8 mouse cellular contexts compared by ENCODE assay signal in the genomic region with DNA sequence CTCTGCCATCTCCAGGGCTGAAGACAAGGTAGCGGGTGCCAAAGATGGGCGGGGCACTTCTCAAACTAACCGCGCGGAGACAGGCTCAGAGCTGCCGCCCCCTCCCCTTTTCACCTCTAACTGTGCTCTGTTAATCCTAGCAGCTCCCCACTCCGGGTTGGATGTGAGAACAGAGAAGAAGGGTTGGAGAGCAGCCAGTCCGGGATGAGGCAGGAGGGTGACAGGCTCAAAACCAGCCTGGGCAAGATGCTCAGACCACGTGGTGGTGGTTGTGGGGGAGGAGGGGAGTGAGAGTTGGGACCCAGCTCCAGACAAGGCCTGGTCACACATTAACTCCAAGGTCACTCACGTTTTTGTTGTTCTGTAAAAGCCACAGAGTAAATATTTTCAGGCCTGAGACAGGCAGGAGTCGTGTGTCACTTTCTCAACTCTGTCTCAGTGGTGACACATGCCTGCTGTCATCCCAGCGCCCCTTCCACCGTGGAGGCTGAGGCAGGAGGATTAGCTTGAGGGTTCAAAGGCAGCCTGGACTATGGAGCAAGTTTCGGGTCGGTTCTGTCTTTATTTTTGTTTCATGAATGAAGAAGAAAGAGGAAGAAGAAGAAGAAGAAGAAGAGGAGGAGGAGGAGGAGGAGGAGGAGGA. TPM values are rescaled to one million over a fixed set of nuclear protein-coding genes. Genes with fewer than 3 reads are reported as not detected.
DNase-seq lines count a peak whose midpoint lies in the region; ATAC-seq lines count a peak whose summit lies in the region.

No protein-coding gene starts in this region.

- H3K27me3 ChIP-seq in heart, embryonic 15.5 days: no peaks in the 10 kb centered on the region
- peaks cover 68% of the 10 kb centered on the region for H3K27me3 ChIP-seq in midbrain, embryonic 12.5 days

- peak overlapping the region; percentile 99 for H3K27ac ChIP-seq in heart, embryonic 15.5 days
- H3K27ac ChIP-seq in midbrain, embryonic 12.5 days (replicated peaks): peak overlapping the region; percentile 84; the same call in 1 of the 2 replicates

- no peaks in the 10 kb centered on the region for H3K9me3 ChIP-seq in heart, embryonic 15.5 days (replicated peaks)
- no peaks in the 10 kb centered on the region for H3K9me3 ChIP-seq in midbrain, embryonic 12.5 days

- H3K4me1 ChIP-seq in heart, embryonic 15.5 days (replicated peaks): peaks cover 56% of the 10 kb centered on the region
- peaks cover 37% of the 10 kb centered on the region for H3K4me1 ChIP-seq in midbrain, embryonic 12.5 days

- H3K4me2 ChIP-seq in heart, embryonic 15.5 days: peak overlapping the region; percentile 79
- peak overlapping the region; percentile 94 for H3K4me2 ChIP-seq in midbrain, embryonic 12.5 days (replicated peaks)

- H3K9ac ChIP-seq in heart, embryonic 15.5 days: 0 out of 2 replicates have a peak overlapping the region, but pooled peaks have one; percentile 10
- no peak overlapping the region for H3K9ac ChIP-seq in midbrain, embryonic 12.5 days (replicated peaks)

- peak overlapping the region; percentile 88 for H3K4me3 ChIP-seq in heart, embryonic 15.5 days
- peak overlapping the region; percentile 74 for H3K4me3 ChIP-seq in midbrain, embryonic 12.5 days

- peak; percentile 39 for DNase-seq in adrenal gland, adult 2 months
- DNase-seq in adrenal gland, postnatal 36 days: no peak
- DNase-seq in B cell, adult 2 months: peak; percentile 36 to 41
- DNase-seq in cerebellum, postnatal 10 days: peak; percentile 78 to 81
- peak; percentile 89 for DNase-seq in kidney, postnatal 14 days
- DNase-seq in testis, postnatal 14 days (ENCODE audit: low spot score): peak; percentile 75

- H3K36me3 ChIP-seq in heart, embryonic 15.5 days: no peaks in the 10 kb centered on the region
- H3K36me3 ChIP-seq in midbrain, embryonic 12.5 days: no peaks in the 10 kb centered on the region

- WGBS in heart, embryonic 15.5 days: 17% methylated on average over 13 of the region's 15 CpGs
- 12% methylated on average over 15 of the region's 15 CpGs for WGBS in midbrain, embryonic 12.5 days

- ATAC-seq in heart, embryonic 15.5 days (replicated peaks; ENCODE audit: insufficient number of reproducible peaks, insufficient read depth, low FRiP score, low read depth): no peak
- peak; percentile 1; the same call in 1 of the 2 replicates for ATAC-seq in midbrain, embryonic 12.5 days (ENCODE audit: low FRiP score, low read depth)

RNA-seq across cellular contexts. Expression of gene Nfic, which starts 23.8 kb away (rescaled TPM):
- 100 to 1,000 TPM in 1 of 2 experiments, 10 to 100 TPM in 1; 80.8 to 126 TPM for total RNA-seq in adrenal gland, adult 2 months (2021)
- polyA plus RNA-seq in adrenal gland, adult 2 months (2012; rRNA removed): 142 and 171 TPM in 2 replicates
- 100 to 1,000 TPM in 1 of 2 experiments, 10 to 100 TPM in 1; 93.2 to 114 TPM for total RNA-seq in adrenal gland, postnatal 36 days (2021)
- polyA plus RNA-seq in heart, embryonic 15.5 days (2015; fragmentation: Nextera tagmentation; extraction: Ambion mirVana): 60.9 and 71.2 TPM in 2 replicates
- 14.7 and 19.7 TPM in 2 replicates for polyA plus RNA-seq in midbrain, embryonic 12.5 days (2016; fragmentation: Nextera tagmentation; extraction: Ambion mirVana)

RNA-seq across cellular contexts. Expression of gene Smim24, which starts 38.8 kb away (rescaled TPM):
- total RNA-seq in adrenal gland, adult 2 months (2021): 1 to 10 TPM; 1.4 to 1.6 TPM
- polyA plus RNA-seq in adrenal gland, adult 2 months (2012; rRNA removed): 4.5 and 5.4 TPM in 2 replicates
- total RNA-seq in adrenal gland, postnatal 36 days (2021): 1 to 10 TPM; 1.2 to 1.6 TPM
- 3.9 and 4.1 TPM in 2 replicates for polyA plus RNA-seq in heart, embryonic 15.5 days (2015; fragmentation: Nextera tagmentation; extraction: Ambion mirVana)
- polyA plus RNA-seq in midbrain, embryonic 12.5 days (2016; fragmentation: Nextera tagmentation; extraction: Ambion mirVana): 2.1 and 2.8 TPM in 2 replicates

RNA-seq across cellular contexts. Expression of gene Gm48552, which starts 42.8 kb away (rescaled TPM):
- 1 to 10 TPM in 1 of 2 experiments, not detected in 1; 1.4 TPM for total RNA-seq in adrenal gland, adult 2 months (2021)
- 2.5 and 4.4 TPM in 2 replicates for polyA plus RNA-seq in adrenal gland, adult 2 months (2012; rRNA removed)
- total RNA-seq in adrenal gland, postnatal 36 days (2021): 1 to 10 TPM in 1 of 2 experiments, not detected in 1; 1.5 TPM
- 0.84 and 0.91 TPM in 2 replicates for polyA plus RNA-seq in heart, embryonic 15.5 days (2015; fragmentation: Nextera tagmentation; extraction: Ambion mirVana)
- polyA plus RNA-seq in midbrain, embryonic 12.5 days (2016; fragmentation: Nextera tagmentation; extraction: Ambion mirVana): 0.50 and 2.3 TPM in 2 replicates

RNA-seq across cellular contexts. Expression of gene Gm48551, which starts 47.4 kb away (rescaled TPM):
- total RNA-seq in adrenal gland, adult 2 months (2021): 1 to 10 TPM; 1.8 to 2.5 TPM
- 2.9 and 6.7 TPM in 2 replicates for polyA plus RNA-seq in adrenal gland, adult 2 months (2012; rRNA removed)
- 1 to 10 TPM; 1.1 to 1.7 TPM for total RNA-seq in adrenal gland, postnatal 36 days (2021)
- polyA plus RNA-seq in heart, embryonic 15.5 days (2015; fragmentation: Nextera tagmentation; extraction: Ambion mirVana): 2.2 and 2.3 TPM in 2 replicates
- 4.2 and 5.5 TPM in 2 replicates for polyA plus RNA-seq in midbrain, embryonic 12.5 days (2016; fragmentation: Nextera tagmentation; extraction: Ambion mirVana)

RNA-seq across cellular contexts. Expression of gene Dohh, which starts 47.4 kb away (rescaled TPM):
- total RNA-seq in adrenal gland, adult 2 months (2021): 10 to 100 TPM; 39.6 to 54.3 TPM
- polyA plus RNA-seq in adrenal gland, adult 2 months (2012; rRNA removed): 125 and 132 TPM in 2 replicates
- 10 to 100 TPM; 48.9 to 54.0 TPM for total RNA-seq in adrenal gland, postnatal 36 days (2021)
- 65.2 and 79.9 TPM in 2 replicates for polyA plus RNA-seq in heart, embryonic 15.5 days (2015; fragmentation: Nextera tagmentation; extraction: Ambion mirVana)
- 63.5 and 67.2 TPM in 2 replicates for polyA plus RNA-seq in midbrain, embryonic 12.5 days (2016; fragmentation: Nextera tagmentation; extraction: Ambion mirVana)

Comparison
In these comparisons a context has a peak if more than half of its experiments do, and no peak if none do; other contexts are left out.
1. DNase-seq: peak in adrenal gland, adult 2 months (single experiment), B cell, adult 2 months (2 of 2), cerebellum, postnatal 10 days (2 of 2), kidney, postnatal 14 days (single experiment) and testis, postnatal 14 days (single experiment); none in adrenal gland, postnatal 36 days (0 of 2).